Comparison of ENCODE assay signal across 13 mouse cellular contexts in the genomic region with DNA sequence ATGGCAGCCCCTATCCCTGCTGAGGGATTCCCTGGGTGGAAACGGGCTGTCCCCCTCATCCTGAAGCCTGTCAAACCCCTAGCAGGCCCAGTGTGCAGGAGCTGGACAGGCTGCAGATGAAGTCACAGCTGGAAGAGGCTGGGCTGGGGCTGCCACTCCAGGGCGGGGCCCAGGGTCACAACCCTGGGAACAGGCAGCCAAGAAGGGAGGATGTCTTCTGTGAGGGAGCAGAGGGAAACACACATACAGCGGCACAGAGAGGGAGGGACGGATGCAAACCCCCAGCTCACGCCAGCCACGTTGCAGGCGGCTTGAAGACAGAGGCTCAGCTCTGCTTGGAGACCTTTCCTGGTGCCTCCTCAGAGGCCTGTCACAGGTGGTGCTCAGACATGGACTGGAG. TPM values are rescaled to one million over a fixed set of nuclear protein-coding genes. Genes with fewer than 3 reads are reported as not detected.
DNase-seq lines count a peak whose midpoint lies in the region; ATAC-seq and TF ChIP-seq lines count a peak whose summit lies in the region.
"Had no signal": no experiment of that assay in that cellular context is flagged by ENCODE, and none has a peak within 500 bp of the region (broad histone marks: within the 10 kb centered on the region; RNA-seq: fewer than 3 reads in every experiment).

No protein-coding gene starts in this region.

- H3K4me1 ChIP-seq in lung, embryonic 16.5 days (replicated peaks; ENCODE audit: control insufficient read depth, insufficient read depth, low read length): peaks cover 52% of the 10 kb centered on the region

- no peak overlapping the region for H3K4me3 ChIP-seq in lung, embryonic 16.5 days (ENCODE audit: low read length)
- H3K4me3 ChIP-seq in left cerebral cortex, adult 2 months: no peak overlapping the region
- H3K4me3 ChIP-seq: forebrain, embryonic 15.5 days; liver, embryonic 12.5 days had no signal

- 48% methylated on average over 7 of the region's 7 CpGs for WGBS in lung, embryonic 16.5 days

- H3K27ac ChIP-seq in lung, embryonic 16.5 days (ENCODE audit: low read length): no peak overlapping the region
- no peak overlapping the region for H3K27ac ChIP-seq in left cerebral cortex, adult 2 months
- H3K27ac ChIP-seq: forebrain, embryonic 15.5 days; liver, embryonic 12.5 days had no signal

- peaks cover 36% of the 10 kb centered on the region for H3K27me3 ChIP-seq in lung, embryonic 16.5 days (ENCODE audit: control insufficient read depth, insufficient read depth, low read depth, low read length)

- no peak for TF ChIP-seq CTCF in left cerebral cortex, adult 2 months (IDR thresholded peaks at IDR 0.05)

- no peak overlapping the region for H3K4me2 ChIP-seq in lung, embryonic 16.5 days (ENCODE audit: low read depth, low read length)
- H3K4me2 ChIP-seq: forebrain, embryonic 15.5 days; liver, embryonic 12.5 days had no signal

- peak; percentile 47 for ATAC-seq in lung, embryonic 16.5 days (ENCODE audit: low read depth)
- ATAC-seq in CD4-positive, CD25-positive, alpha-beta regulatory T cell, adult 4 months: no peak
- ATAC-seq: forebrain, embryonic 15.5 days; liver, embryonic 12.5 days had no signal

- DNase-seq in ovary, postnatal 14 days (ENCODE audit: low spot score): peak; percentile 47
- DNase-seq in ovary, postnatal 10 days (ENCODE audit: low spot score): no peak
- peak; percentile 56 to 62 for DNase-seq in gastrocnemius, adult 8-10 months (ENCODE audit: low spot score in 2 of 2)
- peak; percentile 59 to 64 for DNase-seq in urinary bladder, postnatal 36 days (ENCODE audit: low spot score in 2 of 2)
- no peak for DNase-seq in left cerebral cortex, adult 2 months (ENCODE audit: extremely low spot score in 1 of 2, low spot score in 2 of 2)
- DNase-seq: layer of hippocampus, adult 9-11 months; midbrain, embryonic 14.5 days; thymus, adult 2 months had no signal

- H3K36me3 ChIP-seq in lung, embryonic 16.5 days (ENCODE audit: control insufficient read depth, insufficient read depth, low read length): no peaks in the 10 kb centered on the region
- H3K36me3 ChIP-seq: forebrain, embryonic 15.5 days; liver, embryonic 12.5 days had no signal

- intact Hi-C loops in left cerebral cortex, adult 2 months (cut with DNase I): loop anchor here (10.0 kb wide), 1 partner anchor 601 kb away; no protein-coding TSS in a partner anchor

- no peak overlapping the region for H3K9ac ChIP-seq in lung, embryonic 16.5 days (ENCODE audit: low read length)
- H3K9ac ChIP-seq: forebrain, embryonic 15.5 days; liver, embryonic 12.5 days had no signal

- H3K9me3 ChIP-seq in lung, embryonic 16.5 days (ENCODE audit: control insufficient read depth, low read length): no peaks in the 10 kb centered on the region
- H3K9me3 ChIP-seq: forebrain, embryonic 15.5 days; liver, embryonic 12.5 days had no signal

RNA-seq across cellular contexts. Expression of gene Lif, which starts 6.7 kb away (rescaled TPM):
- under 1 TPM in 2 of 4 experiments, not detected in 2; 0.19 to 0.22 TPM for total RNA-seq in gastrocnemius, adult 8-10 months (2022)
- polyA plus RNA-seq in lung, embryonic 16.5 days (2015; fragmentation: Nextera tagmentation; extraction: Ambion mirVana): 0.44 and 0.68 TPM in 2 replicates
- total RNA-seq in left cerebral cortex, adult 2 months (2021): 1 to 10 TPM in 1 of 2 experiments, under 1 TPM in 1; 0.70 to 1.2 TPM
- polyA plus RNA-seq in CD4-positive, CD25-positive, alpha-beta regulatory T cell, adult 4 months (2017; shearing (Covaris generic)): 1 to 10 TPM; 1.8 to 2.7 TPM
- polyA plus RNA-seq: forebrain, embryonic 15.5 days; hindbrain, embryonic 11.5 days; liver, embryonic 12.5 days; midbrain, embryonic 14.5 days had no signal

RNA-seq across cellular contexts. Expression of gene Osm, which starts 27.8 kb away (rescaled TPM):
- not detected for total RNA-seq in gastrocnemius, adult 8-10 months (2022)
- polyA plus RNA-seq in lung, embryonic 16.5 days (2015; fragmentation: Nextera tagmentation; extraction: Ambion mirVana): 0.25 and 0.28 TPM in 2 replicates
- not detected for total RNA-seq in left cerebral cortex, adult 2 months (2021)
- polyA plus RNA-seq in CD4-positive, CD25-positive, alpha-beta regulatory T cell, adult 4 months (2017; shearing (Covaris generic)): 10 to 100 TPM; 18.6 to 22.8 TPM
- polyA plus RNA-seq: forebrain, embryonic 15.5 days; hindbrain, embryonic 11.5 days had no signal

RNA-seq across cellular contexts. Expression of gene Castor1, which starts 46.0 kb away (rescaled TPM):
- total RNA-seq in gastrocnemius, adult 8-10 months (2022): 1 to 10 TPM in 3 of 4 experiments, under 1 TPM in 1; 0.56 to 2.9 (median 1.8) TPM
- polyA plus RNA-seq in lung, embryonic 16.5 days (2015; fragmentation: Nextera tagmentation; extraction: Ambion mirVana): 6.5 and 9.1 TPM in 2 replicates
- 1 to 10 TPM; 3.9 to 4.2 TPM for total RNA-seq in left cerebral cortex, adult 2 months (2021)
- 10 to 100 TPM; 32.3 to 51.9 TPM for polyA plus RNA-seq in CD4-positive, CD25-positive, alpha-beta regulatory T cell, adult 4 months (2017; shearing (Covaris generic))

Comparison
In these comparisons a context has a peak if more than half of its experiments do, and no peak if none do; other contexts are left out.
1. DNase-seq: peak in ovary, postnatal 14 days (single experiment), gastrocnemius, adult 8-10 months (2 of 2) and urinary bladder, postnatal 36 days (2 of 2); none in ovary, postnatal 10 days (single experiment) and left cerebral cortex, adult 2 months (0 of 2).